Mouse (Mus musculus) forebrain, embryonic 11.5 days (tissue): ENCODE data around the gene Olfr1324. TPM values are rescaled to one million over a fixed set of nuclear protein-coding genes. Genes with fewer than 3 reads are reported as not detected.
"Not testable (repeated sequence)": the region's sequence is repeated elsewhere in the genome, so short reads cannot be mapped to it uniquely, and the experiment has no call there.

Source experiments
- ATAC-seq: fragments of 200-750 bp; cut with Nextera tagmentation; replicated peaks from 2 replicates; pipeline ENCODE4 v1.8.0; 2017; ENCODE audit warnings: moderate TSS enrichment; ENCODE audit not compliant: low FRiP score
- DNase-seq: peaks from one replicate; pipeline ENCODE4 v3.0.0-alpha.2; 2017; ENCODE audit warnings: low spot score
- H3K27ac ChIP-seq: fragments of 300-500 bp; sonication (generic); 2 replicates; pipeline ENCODE4 v1.5.1; 2014; ENCODE audit warnings: low read depth, low read length
- H3K27me3 ChIP-seq: fragments of 300-500 bp; sonication (generic); 2 replicates; pipeline ENCODE4 v1.6.1; 2014; ENCODE audit warnings: mild to moderate bottlenecking, low read length, mixed read lengths; ENCODE audit not compliant: control insufficient read depth, insufficient read depth
- H3K36me3 ChIP-seq: fragments of 300-500 bp; sonication (generic); 2 replicates; pipeline ENCODE4 v1.6.1; 2014; ENCODE audit warnings: mild to moderate bottlenecking, low read length, moderate library complexity, mixed read lengths; ENCODE audit not compliant: control insufficient read depth, insufficient read depth
- H3K4me1 ChIP-seq: fragments of 300-500 bp; sonication (generic); replicated peaks from 2 replicates; pipeline ENCODE4 v1.6.1; 2014; ENCODE audit warnings: low read length, mixed read lengths; ENCODE audit not compliant: control insufficient read depth, insufficient read depth
- H3K4me2 ChIP-seq: fragments of 300-500 bp; sonication (generic); 2 replicates; pipeline ENCODE4 v1.6.1; 2014; ENCODE audit warnings: low read depth, mild to moderate bottlenecking, low read length, moderate library complexity, mixed read lengths; ENCODE audit not compliant: severe bottlenecking
- H3K4me3 ChIP-seq: fragments of 300-500 bp; sonication (generic); 2 replicates; pipeline ENCODE4 v1.5.1; 2014; ENCODE audit warnings: low read depth, low read length
- H3K9ac ChIP-seq: fragments of 300-500 bp; sonication (generic); 2 replicates; pipeline ENCODE4 v1.6.1; 2014; ENCODE audit warnings: low read length
- H3K9me3 ChIP-seq: fragments of 300-500 bp; sonication (generic); 2 replicates; pipeline ENCODE4 v1.6.1; 2016; ENCODE audit warnings: low read length, mixed read lengths; ENCODE audit not compliant: control insufficient read depth
- WGBS: fragments of 180-500 bp; shearing (Covaris S2); extraction: QIAGEN DNeasy Blood & Tissue Kit; methylation state at CpG from one replicate; pipeline ENCODE4 v1.1.7; 2014; 5-methylcytosine and 5-hydroxymethylcytosine counted together
- polyA plus RNA-seq: library from polyadenylated mRNA; unstranded; fragments of >200 nt; fragmentation: Nextera tagmentation; extraction: Ambion mirVana; gene quantifications from 2 replicates; pipeline ENCODE4 v1.2.1, GENCODE M21; 2014

The Olfr1324 gene
- polyA plus RNA-seq, 1 experiment from 2014 or later, result not detected

DNA sequence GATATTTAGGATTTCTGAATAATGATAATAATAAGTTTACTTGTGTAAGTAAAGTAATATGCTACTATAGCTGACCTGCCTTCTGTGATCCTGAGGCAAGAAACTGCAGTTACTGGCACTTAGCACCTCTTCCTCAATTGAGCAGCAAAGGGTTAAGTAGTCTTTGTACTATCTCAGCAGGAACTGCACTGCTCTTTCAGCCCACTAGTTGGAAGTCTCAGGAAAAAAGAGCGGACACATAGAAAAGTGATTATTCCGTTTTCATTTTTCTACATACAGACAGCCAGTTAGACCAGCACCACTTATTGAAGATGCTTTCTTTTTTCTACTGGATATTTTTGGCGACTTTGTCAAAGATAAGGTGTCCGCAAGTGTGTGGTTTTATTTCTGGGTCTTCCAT, 37.7 kb downstream of the Olfr1324 start:
- not testable (repeated sequence) for ATAC-seq, H3K9ac ChIP-seq, H3K36me3 ChIP-seq, DNase-seq, H3K4me1 ChIP-seq, H3K27me3 ChIP-seq, H3K4me3 ChIP-seq, H3K4me2 ChIP-seq, H3K27ac ChIP-seq, H3K9me3 ChIP-seq
- WGBS, result 78% methylated on average over 4 of the region's 4 CpGs

DNA sequence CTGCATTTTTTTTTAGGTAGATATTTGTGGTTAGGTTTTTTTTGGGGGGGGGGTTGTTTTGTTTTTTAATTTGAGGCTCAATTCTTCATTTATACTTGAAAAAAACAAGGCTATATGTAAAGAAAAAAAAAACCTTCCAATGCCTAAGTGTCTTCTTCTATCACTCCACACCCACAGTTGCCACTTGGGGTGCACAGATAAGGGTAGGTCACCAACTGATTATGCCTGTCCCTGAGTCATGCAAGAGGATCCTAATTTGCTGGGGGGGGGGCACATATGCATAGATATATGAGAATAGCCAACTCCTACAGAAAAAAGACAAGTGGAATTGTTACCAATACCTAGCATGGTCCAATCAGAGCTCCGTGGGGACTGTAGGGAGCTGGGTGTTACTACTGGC, 53.3 kb downstream of the Olfr1324 start:
- Histone ChIP-seq H3K4me3 (no peak overlapping the region), H3K4me2 (no peak overlapping the region), H3K4me1 (no peaks in the 10 kb centered on the region), H3K9ac (no peak overlapping the region), H3K9me3 (no peaks in the 10 kb centered on the region), H3K36me3 (no peaks in the 10 kb centered on the region), H3K27me3 (no peaks in the 10 kb centered on the region), H3K27ac (no peak overlapping the region)
- ATAC-seq (no peak), DNase-seq (no peak)
- WGBS, result 91% methylated on average over 1 of the region's 1 CpGs
